Mouse (Mus musculus) activated CD4-positive, CD25-positive, alpha-beta regulatory T cell, adult 4 months (primary cell): ENCODE measurements at regions not wholly inside any gene's neighbourhood (a gene's known extent, or its start where the extent isn't known, plus 50 kb on each side); places are given as distances from the start of the nearest gene placed in this dataset.

Source experiments
- ATAC-seq: one replicate; pipeline ENCODE4 v1.8.0; 2017

DNA sequence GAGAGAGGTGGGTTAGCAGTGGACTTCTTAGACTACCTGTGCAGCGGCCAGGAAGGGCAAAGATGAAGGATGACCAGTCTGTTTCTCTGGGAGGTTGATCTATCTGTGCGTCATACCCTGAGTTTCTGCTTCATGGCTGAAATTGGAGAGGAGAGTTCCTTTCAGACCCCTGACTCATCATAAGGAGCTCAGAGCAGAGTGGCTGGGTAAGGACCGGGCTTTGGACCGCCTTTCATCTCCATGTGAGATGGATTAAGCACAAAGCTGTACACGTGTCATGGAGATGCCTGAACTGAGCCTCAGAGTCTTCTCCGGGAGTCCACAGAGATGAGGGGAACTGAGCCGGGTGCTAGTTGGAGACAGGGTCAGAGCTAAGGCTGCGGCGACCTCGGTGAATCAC, 80.7 kb upstream of the Gm9887 start:
- no peak for ATAC-seq

DNA sequence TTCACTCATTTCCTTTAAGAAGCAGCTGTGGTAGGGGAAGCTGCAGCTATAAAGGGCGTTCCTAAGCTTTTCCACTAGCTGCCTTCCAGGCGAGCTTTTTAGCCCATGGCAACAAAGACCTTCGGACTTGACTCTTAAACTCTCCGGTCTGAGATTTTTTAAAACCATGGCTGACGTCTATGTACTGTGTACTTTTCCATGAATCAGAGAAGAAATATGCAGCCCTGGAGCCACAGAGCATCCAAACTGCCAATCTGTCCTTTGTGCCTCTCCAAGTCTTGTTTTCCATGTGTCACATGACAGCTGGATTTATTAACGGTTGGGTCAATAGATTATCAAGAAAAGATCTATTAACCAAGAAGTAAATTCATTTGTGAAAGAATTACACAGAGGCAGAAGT, 78.9 kb upstream of the Gm9887 start:
- no peak for ATAC-seq

DNA sequence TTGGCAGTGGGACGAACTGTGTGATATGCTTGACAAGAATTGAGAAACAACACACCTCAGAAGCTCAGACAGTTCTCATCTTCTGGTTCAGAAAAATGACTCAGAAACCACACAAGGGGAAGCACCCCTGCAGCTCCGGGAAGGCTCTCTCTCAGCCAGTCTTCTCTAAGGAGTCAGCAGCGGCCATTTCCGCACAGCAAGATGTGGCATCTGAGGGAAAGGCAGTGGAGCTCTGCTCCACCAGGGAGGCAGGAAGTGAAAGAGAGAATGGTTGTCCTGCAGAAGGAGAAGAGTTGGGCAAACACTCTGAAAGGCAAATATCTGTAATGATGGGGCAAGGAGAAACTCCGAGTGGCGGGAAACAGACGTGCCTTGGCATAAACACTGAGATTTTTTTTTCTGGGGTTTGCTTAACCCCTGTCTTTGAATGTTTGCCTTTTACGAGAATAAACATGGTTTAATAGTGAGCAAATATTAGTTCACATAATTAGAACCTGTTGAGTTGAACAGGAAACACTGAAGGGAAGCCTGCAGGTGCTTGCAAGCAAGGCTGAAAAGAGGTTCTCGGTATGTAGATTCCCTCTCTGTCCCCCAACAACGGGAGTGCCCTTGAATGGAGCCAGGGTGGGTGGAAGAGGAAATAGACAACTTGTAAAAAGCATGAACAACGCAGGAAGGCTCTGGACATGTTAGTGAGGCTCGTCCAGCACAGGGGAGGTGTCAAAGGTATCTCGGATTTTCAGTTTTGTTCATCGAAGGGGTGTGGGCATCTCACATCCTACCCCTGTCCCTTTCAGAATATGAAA, 75.9 kb upstream of the Gm9887 start:
- peak; percentile 80 for ATAC-seq

GRCm38 (mm10) chr12:69447322-69447827, 75.1 kb upstream of the Gm9887 start:
- ATAC-seq, result peak; percentile 48

- peak; percentile 65 for ATAC-seq
These were observed 74.4 kb upstream of the Gm9887 start for GRCm38 (mm10) chr12:69446468-69447321.

DNA sequence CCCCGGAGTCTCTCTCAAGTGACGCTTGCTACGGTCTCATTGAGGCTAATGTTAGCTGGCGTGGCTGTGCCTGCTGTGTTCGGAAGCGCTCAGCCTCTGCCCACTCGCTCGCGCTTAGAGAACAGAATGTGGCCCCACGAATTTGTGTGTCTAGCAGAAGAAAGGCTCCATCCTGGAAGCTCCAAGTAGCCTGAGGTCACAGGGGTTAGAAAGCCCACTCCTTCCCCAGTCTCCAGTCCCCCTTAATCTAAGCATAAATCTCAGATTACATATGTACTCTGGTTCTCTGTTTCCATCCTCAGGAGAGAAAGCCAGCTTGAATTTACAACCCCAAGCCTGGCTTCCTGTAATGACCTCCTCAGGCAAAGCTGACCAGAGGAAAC, 73.8 kb upstream of the Gm9887 start:
- ATAC-seq, result peak; percentile 19

- ATAC-seq, result no peak
These were observed 70.1 kb upstream of the Gm9887 start for GRCm38 (mm10) chr12:69442321-69442720.

- no peak for ATAC-seq
These were observed 69.5 kb upstream of the Gm9887 start for GRCm38 (mm10) chr12:69441764-69442163.

GRCm38 (mm10) chr12:69438271-69438670, 66.0 kb upstream of the Gm9887 start:
- no peak for ATAC-seq

GRCm38 (mm10) chr12:69436839-69437501, 64.7 kb upstream of the Gm9887 start:
- ATAC-seq, result peak; percentile 28

GRCm38 (mm10) chr12:69434315-69434714, 62.1 kb upstream of the Gm9887 start:
- no peak for ATAC-seq

- no peak for ATAC-seq
These were observed 59.8 kb upstream of the Gm9887 start for GRCm38 (mm10) chr12:69432086-69432485.

DNA sequence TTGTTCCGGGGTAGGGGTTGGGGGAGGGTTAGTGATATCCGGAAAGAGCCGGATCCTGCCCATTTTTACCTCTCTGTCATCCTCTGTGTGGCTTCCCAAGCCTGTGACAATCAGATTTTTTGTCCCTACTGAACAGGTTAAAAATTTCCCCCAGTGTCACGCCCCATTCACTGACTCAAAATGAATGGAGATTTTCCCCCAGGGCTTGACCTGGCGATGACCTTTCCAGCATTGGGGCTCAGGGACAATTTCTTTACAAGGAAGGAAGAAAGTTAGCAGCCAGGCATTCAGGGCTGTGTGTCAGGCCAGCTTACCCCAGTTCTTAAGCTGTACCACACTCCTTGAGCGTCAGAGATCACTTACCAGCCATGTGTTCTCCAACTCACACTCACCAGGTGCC, 55.9 kb upstream of the Gm9887 start:
- no peak for ATAC-seq

GRCm38 (mm10) chr12:69425610-69426009, 53.4 kb upstream of the Gm9887 start:
- no peak for ATAC-seq

DNA sequence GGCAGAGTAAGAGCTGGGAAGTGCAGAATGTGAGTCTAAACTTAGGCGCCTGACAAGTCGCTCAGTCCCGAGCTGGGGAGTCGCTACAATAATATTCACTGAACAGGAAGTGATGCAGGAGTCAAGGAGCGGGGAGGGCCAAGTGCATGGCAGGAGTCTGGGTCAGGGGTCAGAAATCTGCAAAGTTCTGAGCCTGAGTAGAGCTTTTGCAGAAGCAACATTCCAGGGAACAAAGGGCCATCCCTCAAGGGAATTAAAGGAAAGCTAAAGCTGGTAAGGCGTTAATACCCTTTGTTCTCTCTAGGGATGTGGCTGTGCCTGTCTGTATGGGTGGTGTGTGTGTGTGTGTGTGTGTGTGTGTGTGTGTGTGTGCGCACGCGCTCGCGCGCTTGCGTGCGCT, 52.7 kb upstream of the Gm9887 start:
- ATAC-seq, result no peak
